Mouse (Mus musculus): ENCODE results near the gene Zfyve28. TPM values are rescaled to one million over a fixed set of nuclear protein-coding genes. Genes with fewer than 3 reads are reported as not detected.
A peak's percentile ranks its signal among the peaks of the same experiment; 100 is the strongest.

Gene Zfyve28
- total RNA-seq (2014; rRNA removed): 0.07 TPM in 1 of 2 replicates, not detected in the other
- 0.15 TPM in 1 of 2 replicates, not detected in the other for polyA plus RNA-seq (2012; rRNA removed)

GRCm38 (mm10) chr5:34288154-34288716, at the start of gene Zfyve28, which contains the start of gene Cfap99:
TSS of gene Zfyve28 (minus strand) at chr5:34288449.
TSS of gene Cfap99 (plus strand) at chr5:34288600.
- Histone ChIP-seq H3K9ac (ENCODE audit: low read depth, low read length) (no peak within 1 kb of the TSS), H3K27me3 (ENCODE audit: control insufficient read depth, insufficient read depth, low read length) (peaks cover 18% of the 10 kb centered on the region), H3K27ac (replicated peaks; ENCODE audit: insufficient read depth, low read depth, low read length) (no peak within 1 kb of the TSS), H3K4me3 (ENCODE audit: insufficient read depth, low read depth, low read length) (peak within 1 kb of the TSS; percentile 45; the same call in 1 of the 2 replicates), H3K79me2 (ENCODE audit: control insufficient read depth, insufficient read depth, low read length) (no peaks in the 10 kb centered on the region), H3K36me3 (ENCODE audit: control insufficient read depth, insufficient read depth, low read length) (no peaks in the 10 kb centered on the region), H3K4me1 (ENCODE audit: control insufficient read depth, insufficient read depth, low read length) (no peaks in the 10 kb centered on the region)
- no peak for DNase-seq (ENCODE audit: extremely low read depth, low read depth, low spot score)
- no peak for TF ChIP-seq CTCF (IDR thresholded peaks at IDR 0.05; ENCODE audit: low read depth, low read length)
- no peak for TF ChIP-seq POLR2A (IDR thresholded peaks at IDR 0.05; ENCODE audit: extremely low read depth, insufficient read depth, low read length)
- WGBS: under 1% methylated on average over 80 of the region's 83 CpGs

- peaks cover 25% of the 10 kb centered on the region for H3K79me2 ChIP-seq (ENCODE audit: control insufficient read depth, insufficient read depth, low read length)
- H3K4me1 ChIP-seq (ENCODE audit: control insufficient read depth, insufficient read depth, low read length): peaks cover 5% of the 10 kb centered on the region; the same call in 1 of the 2 replicates
- peak overlapping the region; percentile 95 for H3K4me3 ChIP-seq (ENCODE audit: insufficient read depth, low read depth, low read length)
- TF ChIP-seq POLR2A (IDR thresholded peaks at IDR 0.05; ENCODE audit: extremely low read depth, insufficient read depth, low read length) (peak; percentile 31; the same call in 1 of the 2 replicates), CTCF (IDR thresholded peaks at IDR 0.05; ENCODE audit: low read depth, low read length) (no peak)
- H3K36me3 ChIP-seq (ENCODE audit: control insufficient read depth, insufficient read depth, low read length): 0 out of 2 replicates have a peak, but pooled peaks cover 3% of the 10 kb centered on the region
- no peaks in the 10 kb centered on the region for H3K27me3 ChIP-seq (ENCODE audit: control insufficient read depth, insufficient read depth, low read length)
- peak overlapping the region; percentile 95 for H3K27ac ChIP-seq (replicated peaks; ENCODE audit: insufficient read depth, low read depth, low read length)
- peak overlapping the region; percentile 97 for H3K9ac ChIP-seq (ENCODE audit: low read depth, low read length)
- DNase-seq (ENCODE audit: extremely low read depth, low read depth, low spot score): peak; percentile 83
- under 1% methylated on average over 42 of the region's 42 CpGs for WGBS
Observed at GRCm38 (mm10) chr5:34336775-34337450, 48.7 kb upstream of the Zfyve28 start.

- Histone ChIP-seq H3K4me3 (ENCODE audit: insufficient read depth, low read depth, low read length) (peak within 1 kb of the TSS; percentile 95), H3K36me3 (ENCODE audit: control insufficient read depth, insufficient read depth, low read length) (0 out of 2 replicates have a peak, but pooled peaks cover 3% of the 10 kb centered on the region), H3K4me1 (ENCODE audit: control insufficient read depth, insufficient read depth, low read length) (peaks cover 5% of the 10 kb centered on the region; the same call in 1 of the 2 replicates), H3K27ac (replicated peaks; ENCODE audit: insufficient read depth, low read depth, low read length) (peak within 1 kb of the TSS; percentile 95), H3K79me2 (ENCODE audit: control insufficient read depth, insufficient read depth, low read length) (peaks cover 25% of the 10 kb centered on the region), H3K9ac (ENCODE audit: low read depth, low read length) (peak within 1 kb of the TSS; percentile 97), H3K27me3 (ENCODE audit: control insufficient read depth, insufficient read depth, low read length) (no peaks in the 10 kb centered on the region)
- TF ChIP-seq POLR2A (IDR thresholded peaks at IDR 0.05; ENCODE audit: extremely low read depth, insufficient read depth, low read length) (peak; percentile 71), CTCF (IDR thresholded peaks at IDR 0.05; ENCODE audit: low read depth, low read length) (no peak)
- DNase-seq (ENCODE audit: extremely low read depth, low read depth, low spot score): peak; percentile 97
- under 1% methylated on average over 67 of the region's 67 CpGs for WGBS
Observed at GRCm38 (mm10) chr5:34336097-34336774, 48.0 kb upstream of the Zfyve28 start, which contains the start of gene Rnf4. TSS of gene Rnf4 (plus strand) at chr5:34336289.

- peak; percentile 49 for DNase-seq (ENCODE audit: extremely low read depth, low read depth, low spot score)
- peaks cover 5% of the 10 kb centered on the region; the same call in 1 of the 2 replicates for H3K4me1 ChIP-seq (ENCODE audit: control insufficient read depth, insufficient read depth, low read length)
- no peaks in the 10 kb centered on the region for H3K27me3 ChIP-seq (ENCODE audit: control insufficient read depth, insufficient read depth, low read length)
- H3K79me2 ChIP-seq (ENCODE audit: control insufficient read depth, insufficient read depth, low read length): peaks cover 25% of the 10 kb centered on the region
- peak overlapping the region; percentile 90 for H3K27ac ChIP-seq (replicated peaks; ENCODE audit: insufficient read depth, low read depth, low read length)
- H3K4me3 ChIP-seq (ENCODE audit: insufficient read depth, low read depth, low read length): peak overlapping the region; percentile 62
- TF ChIP-seq CTCF (IDR thresholded peaks at IDR 0.05; ENCODE audit: low read depth, low read length) (no peak), POLR2A (IDR thresholded peaks at IDR 0.05; ENCODE audit: extremely low read depth, insufficient read depth, low read length) (no peak)
- 1% methylated on average over 21 of the region's 21 CpGs for WGBS
- H3K9ac ChIP-seq (ENCODE audit: low read depth, low read length): peak overlapping the region; percentile 87
- H3K36me3 ChIP-seq (ENCODE audit: control insufficient read depth, insufficient read depth, low read length): 0 out of 2 replicates have a peak, but pooled peaks cover 3% of the 10 kb centered on the region
Observed at GRCm38 (mm10) chr5:34335539-34336096, 47.4 kb upstream of the Zfyve28 start.

GRCm38 (mm10) chr5:34334081-34334480, 45.8 kb upstream of the Zfyve28 start:
- no peak overlapping the region for H3K27ac ChIP-seq (replicated peaks; ENCODE audit: insufficient read depth, low read depth, low read length)
- peaks cover 19% of the 10 kb centered on the region for H3K79me2 ChIP-seq (ENCODE audit: control insufficient read depth, insufficient read depth, low read length)
- no peak overlapping the region for H3K9ac ChIP-seq (ENCODE audit: low read depth, low read length)
- H3K27me3 ChIP-seq (ENCODE audit: control insufficient read depth, insufficient read depth, low read length): no peaks in the 10 kb centered on the region
- no peak for TF ChIP-seq POLR2A (IDR thresholded peaks at IDR 0.05; ENCODE audit: extremely low read depth, insufficient read depth, low read length)
- TF ChIP-seq CTCF (IDR thresholded peaks at IDR 0.05; ENCODE audit: low read depth, low read length): no peak
- 93% methylated on average over 1 of the region's 1 CpGs for WGBS
- H3K4me3 ChIP-seq (ENCODE audit: insufficient read depth, low read depth, low read length): no peak overlapping the region
- peaks cover 5% of the 10 kb centered on the region; the same call in 1 of the 2 replicates for H3K4me1 ChIP-seq (ENCODE audit: control insufficient read depth, insufficient read depth, low read length)
- DNase-seq (ENCODE audit: extremely low read depth, low read depth, low spot score): no peak
- H3K36me3 ChIP-seq (ENCODE audit: control insufficient read depth, insufficient read depth, low read length): 0 out of 2 replicates have a peak, but pooled peaks cover 2% of the 10 kb centered on the region
